Mouse (Mus musculus): Measurements from ENCODE around the gene Ramp2. TPM values are rescaled to one million over a fixed set of nuclear protein-coding genes. Genes with fewer than 3 reads are reported as not detected.

The Ramp2 gene
- polyA plus RNA-seq, 1 experiment from 2014 or later: 69.3 TPM

DNA sequence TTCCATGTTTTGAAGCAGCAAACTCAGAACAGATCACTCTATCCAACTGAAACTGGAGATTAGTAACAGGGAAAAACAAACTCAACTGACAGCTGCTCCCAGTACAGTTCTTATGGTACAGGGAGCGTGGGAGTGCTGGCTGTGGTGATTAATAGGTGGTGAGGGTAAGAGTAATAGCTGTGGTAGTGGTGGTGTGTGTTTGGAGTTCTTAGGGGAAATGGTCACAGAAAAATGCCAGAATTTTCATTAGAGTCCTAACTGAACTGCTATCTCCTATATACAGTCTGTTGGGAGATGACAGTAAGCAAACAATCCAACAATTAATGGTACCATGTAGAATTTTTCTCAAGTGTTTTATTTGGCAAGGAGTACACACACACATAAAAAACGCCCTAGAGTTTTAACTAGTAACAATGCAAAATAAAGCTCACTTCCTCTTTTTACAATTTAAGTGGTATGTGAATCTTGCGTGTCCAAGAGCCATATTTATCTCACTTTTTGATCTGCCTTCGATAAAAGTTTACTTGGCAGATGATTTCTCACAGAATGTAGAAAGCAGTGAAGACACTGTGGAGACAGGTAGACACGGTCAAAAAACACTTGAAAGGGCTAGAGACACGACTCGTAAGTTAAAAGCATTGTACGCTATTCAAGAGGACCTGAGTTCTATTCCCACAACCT lies 24.4 kb upstream of the Ramp2 start:
- H3K4me2 ChIP-seq (ENCODE audit: low read depth, low read length): no peak overlapping the region
- H3K9me3 ChIP-seq (replicated peaks; ENCODE audit: control insufficient read depth, low read length): no peaks in the 10 kb centered on the region
- ATAC-seq (replicated peaks; ENCODE audit: insufficient number of reproducible peaks, low FRiP score, low TSS enrichment, low read depth) (no peak), DNase-seq (ENCODE audit: low spot score) (no peak)
- H3K4me1 ChIP-seq (ENCODE audit: control insufficient read depth, insufficient read depth, low read length): no peaks in the 10 kb centered on the region
- H3K9ac ChIP-seq (replicated peaks; ENCODE audit: low read length): no peak overlapping the region
- H3K27me3 ChIP-seq (ENCODE audit: control insufficient read depth, insufficient read depth, low read length): no peaks in the 10 kb centered on the region
- H3K27ac ChIP-seq (replicated peaks; ENCODE audit: low read depth, low read length): no peak overlapping the region
- no peaks in the 10 kb centered on the region for H3K36me3 ChIP-seq (replicated peaks; ENCODE audit: control insufficient read depth, insufficient read depth, low read depth, low read length)
- no peak overlapping the region for H3K4me3 ChIP-seq (ENCODE audit: low read depth, low read length)
- 89% methylated on average over 8 of the region's 8 CpGs for WGBS

GRCm38 (mm10) chr11:101224337-101224736 lies 21.5 kb upstream of the Ramp2 start:
- H3K9ac ChIP-seq (replicated peaks; ENCODE audit: low read length): no peak overlapping the region
- H3K27ac ChIP-seq (replicated peaks; ENCODE audit: low read depth, low read length): no peak overlapping the region
- ATAC-seq (replicated peaks; ENCODE audit: insufficient number of reproducible peaks, low FRiP score, low TSS enrichment, low read depth): no peak
- no peak for DNase-seq (ENCODE audit: low spot score)
- H3K27me3 ChIP-seq (ENCODE audit: control insufficient read depth, insufficient read depth, low read length): no peaks in the 10 kb centered on the region
- no peaks in the 10 kb centered on the region for H3K9me3 ChIP-seq (replicated peaks; ENCODE audit: control insufficient read depth, low read length)
- no peak overlapping the region for H3K4me3 ChIP-seq (ENCODE audit: low read depth, low read length)
- 91% methylated on average over 3 of the region's 3 CpGs for WGBS
- no peak overlapping the region for H3K4me2 ChIP-seq (ENCODE audit: low read depth, low read length)
- H3K4me1 ChIP-seq (ENCODE audit: control insufficient read depth, insufficient read depth, low read length): no peaks in the 10 kb centered on the region
- H3K36me3 ChIP-seq (replicated peaks; ENCODE audit: control insufficient read depth, insufficient read depth, low read depth, low read length): no peaks in the 10 kb centered on the region

DNA sequence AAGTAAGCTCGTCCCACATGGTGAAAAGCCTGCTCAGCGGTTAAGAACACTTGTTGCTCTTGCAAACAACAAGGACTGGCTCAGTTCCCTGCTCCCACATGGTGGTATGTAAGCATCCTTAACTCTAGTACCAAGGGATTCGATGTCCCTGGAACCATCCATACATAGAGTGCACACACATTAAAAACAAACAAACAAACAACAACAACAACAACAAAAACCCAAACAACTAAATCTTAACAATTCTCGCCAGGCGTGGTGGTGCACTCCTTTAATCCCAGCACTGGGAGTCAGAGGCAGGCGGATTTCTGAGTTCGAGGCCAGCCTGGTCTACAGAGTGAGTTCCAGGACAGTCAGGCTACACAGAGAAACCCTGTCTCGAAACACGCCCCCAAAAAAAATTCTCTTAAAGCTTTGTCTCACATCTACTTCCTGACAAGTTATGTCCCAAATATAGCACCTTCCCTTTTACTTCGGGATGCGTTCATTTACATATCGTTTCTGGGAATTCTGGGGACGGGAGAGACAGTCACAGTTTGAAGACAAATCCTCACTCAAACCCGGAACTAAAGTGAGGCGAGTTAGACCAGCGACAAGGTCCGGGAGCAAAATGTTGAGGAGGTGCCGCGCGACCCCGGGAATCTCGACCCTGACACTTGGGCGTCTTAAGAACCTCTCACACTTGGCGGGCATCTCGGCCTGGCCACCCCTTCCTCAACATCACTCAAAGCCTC lies 20.3 kb upstream of the Ramp2 start:
- 21% methylated on average over 25 of the region's 25 CpGs for WGBS
- peak overlapping the region; percentile 87 for H3K4me2 ChIP-seq (ENCODE audit: low read depth, low read length)
- no peaks in the 10 kb centered on the region for H3K36me3 ChIP-seq (replicated peaks; ENCODE audit: control insufficient read depth, insufficient read depth, low read depth, low read length)
- H3K9ac ChIP-seq (replicated peaks; ENCODE audit: low read length): peak overlapping the region; percentile 86
- H3K27me3 ChIP-seq (ENCODE audit: control insufficient read depth, insufficient read depth, low read length): no peaks in the 10 kb centered on the region
- DNase-seq (ENCODE audit: low spot score): peak; percentile 47
- no peaks in the 10 kb centered on the region for H3K9me3 ChIP-seq (replicated peaks; ENCODE audit: control insufficient read depth, low read length)
- H3K4me3 ChIP-seq (ENCODE audit: low read depth, low read length): peak overlapping the region; percentile 78
- peak overlapping the region; percentile 30; the same call in 1 of the 2 replicates for H3K27ac ChIP-seq (replicated peaks; ENCODE audit: low read depth, low read length)
- no peak for ATAC-seq (replicated peaks; ENCODE audit: insufficient number of reproducible peaks, low FRiP score, low TSS enrichment, low read depth)
- peaks cover 4% of the 10 kb centered on the region for H3K4me1 ChIP-seq (ENCODE audit: control insufficient read depth, insufficient read depth, low read length)

DNA sequence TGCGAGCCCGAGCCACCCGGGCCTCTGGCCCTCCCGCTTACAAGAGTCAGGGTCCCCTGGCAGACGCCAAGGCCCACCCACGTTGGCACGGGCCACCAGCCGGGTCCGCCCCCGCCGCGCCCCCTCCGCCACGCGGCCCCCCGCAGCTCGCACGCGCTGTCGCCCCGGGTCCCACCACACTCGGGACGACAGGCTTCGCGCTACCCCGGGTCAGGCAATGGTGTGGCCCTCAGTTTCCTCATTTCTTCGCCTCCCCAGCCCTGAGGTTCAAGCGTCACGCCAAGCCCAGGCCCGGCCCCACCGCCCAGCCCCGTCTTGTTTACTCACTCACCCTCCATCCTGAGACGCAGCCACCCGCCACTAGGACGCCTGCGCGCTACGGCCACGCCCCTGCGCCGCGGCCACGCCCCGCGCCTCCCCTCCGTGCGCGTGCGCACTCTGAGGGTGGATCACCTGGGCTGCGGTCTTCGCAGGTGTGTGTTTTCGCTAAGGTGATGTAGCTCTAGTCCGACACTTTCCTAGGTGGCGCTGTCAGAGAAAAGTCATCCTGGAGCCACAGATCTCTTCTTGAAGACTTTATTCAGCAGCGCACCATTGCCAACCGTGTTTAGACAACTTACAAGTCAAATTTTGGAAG lies 19.6 kb upstream of the Ramp2 start, which contains the start of gene Ezh1:
Gene Ezh1, minus strand, starts transcription at position 399 of the 637 bp plus-strand sequence.
- Histone ChIP-seq H3K27ac (replicated peaks; ENCODE audit: low read depth, low read length) (peak within 1 kb of the TSS; percentile 30; the same call in 1 of the 2 replicates), H3K4me3 (ENCODE audit: low read depth, low read length) (peak within 1 kb of the TSS; percentile 78), H3K36me3 (replicated peaks; ENCODE audit: control insufficient read depth, insufficient read depth, low read depth, low read length) (no peaks in the 10 kb centered on the region), H3K4me1 (ENCODE audit: control insufficient read depth, insufficient read depth, low read length) (peaks cover 10% of the 10 kb centered on the region), H3K9ac (replicated peaks; ENCODE audit: low read length) (peak within 1 kb of the TSS; percentile 86), H3K27me3 (ENCODE audit: control insufficient read depth, insufficient read depth, low read length) (no peaks in the 10 kb centered on the region), H3K4me2 (ENCODE audit: low read depth, low read length) (peak within 1 kb of the TSS; percentile 87), H3K9me3 (replicated peaks; ENCODE audit: control insufficient read depth, low read length) (no peaks in the 10 kb centered on the region)
- ATAC-seq (replicated peaks; ENCODE audit: insufficient number of reproducible peaks, low FRiP score, low TSS enrichment, low read depth) (peak; percentile 92), DNase-seq (ENCODE audit: low spot score) (peak; percentile 88)
- WGBS: under 1% methylated on average over 56 of the region's 56 CpGs

GRCm38 (mm10) chr11:101229361-101229900 lies 16.4 kb upstream of the Ramp2 start:
- Histone ChIP-seq H3K9me3 (replicated peaks; ENCODE audit: control insufficient read depth, low read length) (no peaks in the 10 kb centered on the region), H3K4me1 (ENCODE audit: control insufficient read depth, insufficient read depth, low read length) (peaks cover 13% of the 10 kb centered on the region), H3K36me3 (replicated peaks; ENCODE audit: control insufficient read depth, insufficient read depth, low read depth, low read length) (no peaks in the 10 kb centered on the region), H3K9ac (replicated peaks; ENCODE audit: low read length) (no peak overlapping the region), H3K4me2 (ENCODE audit: low read depth, low read length) (no peak overlapping the region), H3K27me3 (ENCODE audit: control insufficient read depth, insufficient read depth, low read length) (no peaks in the 10 kb centered on the region), H3K4me3 (ENCODE audit: low read depth, low read length) (no peak overlapping the region), H3K27ac (replicated peaks; ENCODE audit: low read depth, low read length) (no peak overlapping the region)
- ATAC-seq (replicated peaks; ENCODE audit: insufficient number of reproducible peaks, low FRiP score, low TSS enrichment, low read depth) (no peak), DNase-seq (ENCODE audit: low spot score) (no peak)
- 35% methylated on average over 8 of the region's 8 CpGs for WGBS

- no peak overlapping the region for H3K4me2 ChIP-seq (ENCODE audit: low read depth, low read length)
- ATAC-seq (replicated peaks; ENCODE audit: insufficient number of reproducible peaks, low FRiP score, low TSS enrichment, low read depth) (no peak), DNase-seq (ENCODE audit: low spot score) (no peak)
- 18% methylated on average over 2 of the region's 2 CpGs for WGBS
- no peaks in the 10 kb centered on the region for H3K27me3 ChIP-seq (ENCODE audit: control insufficient read depth, insufficient read depth, low read length)
- H3K27ac ChIP-seq (replicated peaks; ENCODE audit: low read depth, low read length): peak overlapping the region; percentile 49; the same call in 1 of the 2 replicates
- no peak overlapping the region for H3K4me3 ChIP-seq (ENCODE audit: low read depth, low read length)
- H3K36me3 ChIP-seq (replicated peaks; ENCODE audit: control insufficient read depth, insufficient read depth, low read depth, low read length): no peaks in the 10 kb centered on the region
- no peaks in the 10 kb centered on the region for H3K9me3 ChIP-seq (replicated peaks; ENCODE audit: control insufficient read depth, low read length)
- peak overlapping the region; percentile 7; the same call in 1 of the 2 replicates for H3K9ac ChIP-seq (replicated peaks; ENCODE audit: low read length)
- peaks cover 13% of the 10 kb centered on the region for H3K4me1 ChIP-seq (ENCODE audit: control insufficient read depth, insufficient read depth, low read length)
These were observed 15.7 kb upstream of the Ramp2 start for GRCm38 (mm10) chr11:101230061-101230511.

DNA sequence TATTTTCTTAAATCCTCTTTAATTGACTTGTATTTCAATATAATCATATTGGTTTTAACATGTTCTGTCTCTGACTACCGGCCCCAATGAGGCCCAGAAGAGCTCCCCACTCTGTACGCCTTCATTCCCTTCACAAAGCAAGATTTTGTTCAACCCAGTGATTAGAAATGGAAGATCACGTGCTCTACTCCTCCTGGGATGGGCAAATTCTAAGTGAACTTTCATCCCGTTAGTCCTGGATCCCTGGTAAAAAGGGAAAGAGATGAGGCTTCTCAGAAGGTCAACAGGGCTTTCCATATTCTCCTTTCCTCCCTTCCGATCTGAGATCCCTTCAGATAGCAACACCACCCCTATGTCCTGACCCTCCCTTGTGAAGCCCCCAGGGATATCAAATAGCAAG lies 15.3 kb upstream of the Ramp2 start:
- DNase-seq (ENCODE audit: low spot score) (peak; percentile 60), ATAC-seq (replicated peaks; ENCODE audit: insufficient number of reproducible peaks, low FRiP score, low TSS enrichment, low read depth) (no peak)
- Histone ChIP-seq H3K27ac (replicated peaks; ENCODE audit: low read depth, low read length) (peak overlapping the region; percentile 89), H3K9ac (replicated peaks; ENCODE audit: low read length) (no peak overlapping the region; the same call in 1 of the 2 replicates), H3K4me1 (ENCODE audit: control insufficient read depth, insufficient read depth, low read length) (peaks cover 13% of the 10 kb centered on the region), H3K36me3 (replicated peaks; ENCODE audit: control insufficient read depth, insufficient read depth, low read depth, low read length) (no peaks in the 10 kb centered on the region), H3K4me2 (ENCODE audit: low read depth, low read length) (peak overlapping the region; percentile 24; the same call in 1 of the 2 replicates), H3K9me3 (replicated peaks; ENCODE audit: control insufficient read depth, low read length) (no peaks in the 10 kb centered on the region), H3K4me3 (ENCODE audit: low read depth, low read length) (no peak overlapping the region), H3K27me3 (ENCODE audit: control insufficient read depth, insufficient read depth, low read length) (no peaks in the 10 kb centered on the region)
- 15% methylated on average over 5 of the region's 5 CpGs for WGBS
